Mouse (Mus musculus) ES-E14 (cell line): ENCODE results near the gene Kdm7a.

ENCODE experiments used
- CHD2 ChIP-seq: IDR thresholded peaks from 2 replicates; pipeline ENCODE4 v1.6.1; 2014; ENCODE audit warnings: mild to moderate bottlenecking, low read depth, low read length, inconsistent platforms
- HCFC1 ChIP-seq: IDR thresholded peaks from 2 replicates; pipeline ENCODE4 v1.6.1; 2012; ENCODE audit warnings: low read length, inconsistent platforms, borderline replicate concordance; ENCODE audit not compliant: insufficient read depth
- MAFK ChIP-seq: IDR thresholded peaks from 2 replicates; pipeline ENCODE4 v1.6.1; 2014; ENCODE audit warnings: mild to moderate bottlenecking, low read depth, low read length, inconsistent platforms; ENCODE audit not compliant: insufficient read depth

DNA sequence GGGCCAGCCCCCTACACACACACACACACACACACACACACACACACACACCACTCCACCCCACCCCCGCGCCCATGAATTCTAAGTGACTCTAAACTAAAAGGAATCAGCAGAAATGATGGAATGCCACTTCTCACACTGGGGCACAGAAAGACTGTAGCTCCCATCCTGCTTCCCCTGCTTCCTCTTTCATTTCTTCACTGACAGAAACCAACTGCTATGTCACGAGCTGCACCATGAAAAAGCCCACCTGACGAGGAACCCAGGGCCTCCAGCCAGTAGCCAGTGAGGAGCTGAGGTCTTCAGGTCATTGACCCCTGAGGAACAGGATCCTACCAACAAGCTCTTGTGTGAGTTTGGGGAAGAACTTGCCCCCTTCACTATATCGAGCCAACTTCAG, 15.9 kb upstream of the Kdm7a start:
- no peak for TF ChIP-seq CHD2
- TF ChIP-seq MAFK: no peak
- TF ChIP-seq HCFC1: no peak
